Mouse (Mus musculus) neural tube, embryonic 12.5 days (tissue): ENCODE measurements around the gene Bpi. TPM values are rescaled to one million over a fixed set of nuclear protein-coding genes. Genes with fewer than 3 reads are reported as not detected.

Experiments
- ATAC-seq: fragments of 200-750 bp; cut with Nextera tagmentation; 2 replicates; pipeline ENCODE4 v1.8.0; 2017; ENCODE audit warnings: low read depth, mild to moderate bottlenecking, moderate TSS enrichment, moderate library complexity; ENCODE audit not compliant: low FRiP score
- H3K27ac ChIP-seq: fragments of 300-500 bp; sonication (generic); 2 replicates; pipeline ENCODE4 v1.5.1; 2016
- H3K27me3 ChIP-seq: fragments of 300-500 bp; sonication (generic); replicated peaks from 2 replicates; pipeline ENCODE4 v1.6.1; 2016; ENCODE audit warnings: mild to moderate bottlenecking
- H3K36me3 ChIP-seq: fragments of 300-500 bp; sonication (generic); 2 replicates; pipeline ENCODE4 v1.6.1; 2016; ENCODE audit warnings: mild to moderate bottlenecking
- H3K4me1 ChIP-seq: fragments of 300-500 bp; sonication (generic); 2 replicates; pipeline ENCODE4 v1.6.1; 2016
- H3K4me2 ChIP-seq: fragments of 300-500 bp; sonication (generic); replicated peaks from 2 replicates; pipeline ENCODE4 v1.6.1; 2016; ENCODE audit warnings: mild to moderate bottlenecking
- H3K4me3 ChIP-seq: fragments of 300-500 bp; sonication (generic); 2 replicates; pipeline ENCODE4 v1.5.1; 2016
- H3K9ac ChIP-seq: fragments of 300-500 bp; sonication (generic); 2 replicates; pipeline ENCODE4 v1.6.1; 2016; ENCODE audit warnings: mild to moderate bottlenecking
- H3K9me3 ChIP-seq: fragments of 300-500 bp; sonication (generic); 2 replicates; pipeline ENCODE4 v1.6.1; 2016; ENCODE audit warnings: mild to moderate bottlenecking
- WGBS: fragments of 180-500 bp; shearing (Covaris S2); methylation state at CpG from one replicate; pipeline ENCODE4 v1.1.7; 2016; 5-methylcytosine and 5-hydroxymethylcytosine counted together
- polyA plus RNA-seq: library from polyadenylated mRNA; unstranded; fragments of >200 nt; fragmentation: Nextera tagmentation; extraction: Ambion mirVana; gene quantifications from 2 replicates; pipeline ENCODE4 v1.2.1, GENCODE M21; 2016

Gene Bpi
- polyA plus RNA-seq = not detected in 2 replicates

- WGBS = 72% methylated on average over 18 of the region's 18 CpGs
- no peaks in the 10 kb centered on the region for H3K36me3 ChIP-seq
- H3K4me1 ChIP-seq = peaks cover 4% of the 10 kb centered on the region; the same call in 1 of the 2 replicates
- H3K27me3 ChIP-seq = no peaks in the 10 kb centered on the region
- no peak within 1 kb of the TSS for H3K4me3 ChIP-seq
- ATAC-seq = no peak
- 0 out of 2 replicates have a peak within 1 kb of the TSS, but pooled peaks have one; percentile 26 for H3K9ac ChIP-seq
- H3K9me3 ChIP-seq = no peaks in the 10 kb centered on the region
- H3K27ac ChIP-seq = no peak within 1 kb of the TSS
- H3K4me2 ChIP-seq = 0 out of 2 replicates have a peak within 1 kb of the TSS, but pooled peaks have one; percentile 7
Measured at GRCm38 (mm10) chr2:158258005-158258418, at the start of gene Bpi. TSS of gene Bpi (plus strand) at chr2:158258094.

- no peak overlapping the region for H3K4me2 ChIP-seq
- H3K9ac ChIP-seq = no peak overlapping the region
- 69% methylated on average over 9 of the region's 9 CpGs for WGBS
- no peak for ATAC-seq
- H3K4me1 ChIP-seq = 0 out of 2 replicates have a peak, but pooled peaks cover 10% of the 10 kb centered on the region
- H3K27ac ChIP-seq = no peak overlapping the region
- no peak overlapping the region for H3K4me3 ChIP-seq
- H3K27me3 ChIP-seq = no peaks in the 10 kb centered on the region
- H3K9me3 ChIP-seq = no peaks in the 10 kb centered on the region
- no peaks in the 10 kb centered on the region for H3K36me3 ChIP-seq
Measured at GRCm38 (mm10) chr2:158209776-158210175, 48.1 kb upstream of the Bpi start.

- no peaks in the 10 kb centered on the region for H3K36me3 ChIP-seq
- no peak for ATAC-seq
- no peak overlapping the region for H3K27ac ChIP-seq
- WGBS = 62% methylated on average over 4 of the region's 4 CpGs
- H3K4me3 ChIP-seq = no peak overlapping the region
- no peak overlapping the region for H3K9ac ChIP-seq
- no peaks in the 10 kb centered on the region for H3K27me3 ChIP-seq
- 0 out of 2 replicates have a peak, but pooled peaks cover 10% of the 10 kb centered on the region for H3K4me1 ChIP-seq
- H3K9me3 ChIP-seq = no peaks in the 10 kb centered on the region
- no peak overlapping the region for H3K4me2 ChIP-seq
Measured at GRCm38 (mm10) chr2:158210503-158210902, 47.4 kb upstream of the Bpi start.

GRCm38 (mm10) chr2:158210958-158211357 lies 46.9 kb upstream of the Bpi start:
- H3K27me3 ChIP-seq = no peaks in the 10 kb centered on the region
- no peak for ATAC-seq
- no peak overlapping the region for H3K27ac ChIP-seq
- 32% methylated on average over 10 of the region's 10 CpGs for WGBS
- H3K4me2 ChIP-seq = no peak overlapping the region
- H3K9me3 ChIP-seq = no peaks in the 10 kb centered on the region
- no peaks in the 10 kb centered on the region for H3K36me3 ChIP-seq
- no peak overlapping the region for H3K9ac ChIP-seq
- no peak overlapping the region for H3K4me3 ChIP-seq
- H3K4me1 ChIP-seq = 0 out of 2 replicates have a peak, but pooled peaks cover 10% of the 10 kb centered on the region

GRCm38 (mm10) chr2:158211764-158212471 lies 46.0 kb upstream of the Bpi start:
- no peak overlapping the region for H3K27ac ChIP-seq

GRCm38 (mm10) chr2:158215283-158216117 lies 42.4 kb upstream of the Bpi start:
- H3K27me3 ChIP-seq = no peaks in the 10 kb centered on the region
- no peak overlapping the region for H3K4me3 ChIP-seq
- no peaks in the 10 kb centered on the region for H3K9me3 ChIP-seq
- ATAC-seq = no peak
- H3K4me1 ChIP-seq = 0 out of 2 replicates have a peak, but pooled peaks cover 4% of the 10 kb centered on the region
- 58% methylated on average over 9 of the region's 9 CpGs for WGBS
- no peak overlapping the region for H3K9ac ChIP-seq
- no peak overlapping the region for H3K27ac ChIP-seq
- no peaks in the 10 kb centered on the region for H3K36me3 ChIP-seq
- H3K4me2 ChIP-seq = no peak overlapping the region

More at GRCm38 (mm10) chr2:158211764-158212471, 46.0 kb upstream of the Bpi start:
- WGBS = 69% methylated on average over 4 of the region's 4 CpGs
- H3K4me3 ChIP-seq = no peak overlapping the region
- no peaks in the 10 kb centered on the region for H3K9me3 ChIP-seq
- no peaks in the 10 kb centered on the region for H3K27me3 ChIP-seq
- H3K4me2 ChIP-seq = no peak overlapping the region
- no peak for ATAC-seq
- no peaks in the 10 kb centered on the region for H3K36me3 ChIP-seq
- no peak overlapping the region for H3K9ac ChIP-seq
- H3K4me1 ChIP-seq = 0 out of 2 replicates have a peak, but pooled peaks cover 10% of the 10 kb centered on the region

GRCm38 (mm10) chr2:158216510-158216909 lies 41.4 kb upstream of the Bpi start:
- Histone ChIP-seq H3K9me3 (no peaks in the 10 kb centered on the region), H3K36me3 (no peaks in the 10 kb centered on the region), H3K4me3 (no peak overlapping the region), H3K9ac (no peak overlapping the region), H3K4me1 (0 out of 2 replicates have a peak, but pooled peaks cover under 1% of the 10 kb centered on the region), H3K27ac (no peak overlapping the region), H3K27me3 (no peaks in the 10 kb centered on the region), H3K4me2 (no peak overlapping the region)
- no peak for ATAC-seq
- 91% methylated on average over 8 of the region's 8 CpGs for WGBS

- no peak overlapping the region for H3K9ac ChIP-seq
- peaks cover 6% of the 10 kb centered on the region for H3K4me1 ChIP-seq
- no peak for ATAC-seq
- H3K36me3 ChIP-seq = no peaks in the 10 kb centered on the region
- H3K9me3 ChIP-seq = no peaks in the 10 kb centered on the region
- no peak overlapping the region for H3K4me3 ChIP-seq
- no peaks in the 10 kb centered on the region for H3K27me3 ChIP-seq
- WGBS = 85% methylated on average over 2 of the region's 2 CpGs
- H3K4me2 ChIP-seq = no peak overlapping the region
- H3K27ac ChIP-seq = no peak overlapping the region
Measured at GRCm38 (mm10) chr2:158219562-158219961, 38.3 kb upstream of the Bpi start.

GRCm38 (mm10) chr2:158221446-158222084 lies 36.3 kb upstream of the Bpi start:
- H3K27me3 ChIP-seq = no peaks in the 10 kb centered on the region
- no peak overlapping the region for H3K4me3 ChIP-seq
- H3K4me1 ChIP-seq = peaks cover 6% of the 10 kb centered on the region
- no peaks in the 10 kb centered on the region for H3K36me3 ChIP-seq
- no peak for ATAC-seq
- no peak overlapping the region for H3K9ac ChIP-seq
- H3K9me3 ChIP-seq = no peaks in the 10 kb centered on the region
- H3K27ac ChIP-seq = no peak overlapping the region
- H3K4me2 ChIP-seq = no peak overlapping the region
- 89% methylated on average over 9 of the region's 9 CpGs for WGBS

GRCm38 (mm10) chr2:158222664-158223063 lies 35.2 kb upstream of the Bpi start:
- H3K9me3 ChIP-seq = no peaks in the 10 kb centered on the region
- H3K4me2 ChIP-seq = no peak overlapping the region
- ATAC-seq = no peak
- H3K4me1 ChIP-seq = peaks cover 6% of the 10 kb centered on the region
- no peak overlapping the region for H3K9ac ChIP-seq
- 70% methylated on average over 4 of the region's 4 CpGs for WGBS
- no peak overlapping the region for H3K4me3 ChIP-seq
- H3K27me3 ChIP-seq = no peaks in the 10 kb centered on the region
- no peak overlapping the region for H3K27ac ChIP-seq
- no peaks in the 10 kb centered on the region for H3K36me3 ChIP-seq

- Histone ChIP-seq H3K27ac (0 out of 2 replicates have a peak overlapping the region, but pooled peaks have one; percentile 7), H3K4me2 (no peak overlapping the region), H3K27me3 (no peaks in the 10 kb centered on the region), H3K9me3 (no peaks in the 10 kb centered on the region), H3K9ac (no peak overlapping the region), H3K4me1 (peaks cover 6% of the 10 kb centered on the region), H3K36me3 (no peaks in the 10 kb centered on the region), H3K4me3 (no peak overlapping the region)
- WGBS = 81% methylated on average over 3 of the region's 3 CpGs
- ATAC-seq = no peak
Measured at GRCm38 (mm10) chr2:158223497-158223896, 34.4 kb upstream of the Bpi start.

GRCm38 (mm10) chr2:158225301-158225700 lies 32.6 kb upstream of the Bpi start:
- 73% methylated on average over 5 of the region's 5 CpGs for WGBS
- ATAC-seq = no peak

More at GRCm38 (mm10) chr2:158225301-158225700, 32.6 kb upstream of the Bpi start:
- Histone ChIP-seq H3K4me1 (peaks cover 19% of the 10 kb centered on the region), H3K4me2 (no peak overlapping the region), H3K4me3 (no peak overlapping the region), H3K9ac (no peak overlapping the region), H3K36me3 (no peaks in the 10 kb centered on the region), H3K27ac (no peak overlapping the region), H3K9me3 (no peaks in the 10 kb centered on the region), H3K27me3 (no peaks in the 10 kb centered on the region)
